Comparison of ENCODE assay signal across 26 mouse cellular contexts in the genomic region with DNA sequence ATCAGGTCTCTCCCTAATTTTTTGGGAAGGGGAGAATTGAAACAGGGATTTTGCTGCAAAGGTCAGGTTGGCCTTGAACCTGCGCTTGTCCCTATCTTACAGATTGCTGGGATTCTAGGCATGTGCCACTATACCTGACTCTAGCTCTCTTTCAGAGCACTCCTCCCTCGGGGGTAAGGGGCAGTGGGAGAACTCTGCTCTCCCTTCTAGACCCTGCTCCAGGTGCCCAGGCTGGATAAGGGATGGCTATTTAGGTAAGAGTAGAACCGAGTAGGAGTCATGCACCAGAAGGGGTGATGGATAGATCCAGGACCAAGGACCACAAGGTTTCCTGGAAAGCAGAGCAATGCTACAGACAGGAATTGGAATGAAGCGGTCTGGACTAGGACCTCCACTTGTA. TPM values are rescaled to one million over a fixed set of nuclear protein-coding genes. Genes with fewer than 3 reads are reported as not detected.
DNase-seq lines count a peak whose midpoint lies in the region; ATAC-seq and TF ChIP-seq lines count a peak whose summit lies in the region.
"Had no signal": no experiment of that assay in that cellular context is flagged by ENCODE, and none has a peak within 500 bp of the region (broad histone marks: within the 10 kb centered on the region; RNA-seq: fewer than 3 reads in every experiment).

No protein-coding gene starts in this region.

- peaks cover 6% of the 10 kb centered on the region; the same call in 1 of the 2 replicates for H3K27me3 ChIP-seq in hindbrain, embryonic 12.5 days
- no peaks in the 10 kb centered on the region for H3K27me3 ChIP-seq in hindbrain, embryonic 13.5 days
- H3K27me3 ChIP-seq in thymus, adult 2 months (ENCODE audit: control insufficient read depth, insufficient read depth, low read length) = no peaks in the 10 kb centered on the region
- H3K27me3 ChIP-seq in forebrain, embryonic 15.5 days = no peaks in the 10 kb centered on the region
- H3K27me3 ChIP-seq in midbrain, embryonic 15.5 days (replicated peaks) = no peaks in the 10 kb centered on the region
- H3K27me3 ChIP-seq: liver, embryonic 13.5 days; neural tube, embryonic 12.5 days had no signal

- TF ChIP-seq POLR2A in thymus, adult 2 months (IDR thresholded peaks at IDR 0.05; ENCODE audit: control insufficient read depth, extremely low read depth, insufficient read depth, low read length, poor library complexity) = no peak

- no peaks in the 10 kb centered on the region for H3K36me3 ChIP-seq in hindbrain, embryonic 12.5 days
- no peaks in the 10 kb centered on the region for H3K36me3 ChIP-seq in hindbrain, embryonic 13.5 days
- H3K36me3 ChIP-seq in thymus, adult 2 months (ENCODE audit: control insufficient read depth, insufficient read depth, low read length) = no peaks in the 10 kb centered on the region
- H3K36me3 ChIP-seq in forebrain, embryonic 15.5 days = no peaks in the 10 kb centered on the region
- no peaks in the 10 kb centered on the region for H3K36me3 ChIP-seq in midbrain, embryonic 15.5 days (replicated peaks)
- H3K36me3 ChIP-seq: heart, embryonic 12.5 days; kidney, embryonic 15.5 days; liver, embryonic 13.5 days; neural tube, embryonic 12.5 days had no signal

- H3K27ac ChIP-seq in hindbrain, embryonic 12.5 days = peak overlapping the region; percentile 75
- H3K27ac ChIP-seq in hindbrain, embryonic 13.5 days = no peak overlapping the region
- peak overlapping the region; percentile 75; the same call in 1 of the 2 replicates for H3K27ac ChIP-seq in thymus, adult 2 months (ENCODE audit: control insufficient read depth, insufficient read depth, low read length)
- H3K27ac ChIP-seq in forebrain, embryonic 15.5 days (replicated peaks) = peak overlapping the region; percentile 65
- H3K27ac ChIP-seq in midbrain, embryonic 15.5 days = peak overlapping the region; percentile 60
- H3K27ac ChIP-seq: gastrocnemius, adult 2 months; heart, adult 2 months; kidney, embryonic 15.5 days; liver, embryonic 13.5 days; neural tube, embryonic 12.5 days had no signal

- no peaks in the 10 kb centered on the region for H3K9me3 ChIP-seq in hindbrain, embryonic 12.5 days (replicated peaks)
- no peaks in the 10 kb centered on the region for H3K9me3 ChIP-seq in hindbrain, embryonic 13.5 days
- H3K9me3 ChIP-seq in forebrain, embryonic 15.5 days = no peaks in the 10 kb centered on the region
- H3K9me3 ChIP-seq in midbrain, embryonic 15.5 days = no peaks in the 10 kb centered on the region
- H3K9me3 ChIP-seq: heart, embryonic 12.5 days; kidney, embryonic 15.5 days; liver, embryonic 13.5 days; neural tube, embryonic 12.5 days had no signal

- TF ChIP-seq CTCF in thymus, adult 2 months (IDR thresholded peaks at IDR 0.05; ENCODE audit: borderline replicate concordance, control insufficient read depth, extremely low read depth, insufficient read depth, low read length, poor library complexity) = no peak

- WGBS in hindbrain, embryonic 12.5 days = 85% methylated on average over 4 of the region's 4 CpGs
- WGBS in hindbrain, embryonic 13.5 days = 88% methylated on average over 4 of the region's 4 CpGs
- WGBS in thymus, adult 2 months = 93% methylated on average over 4 of the region's 4 CpGs
- 88% methylated on average over 4 of the region's 4 CpGs for WGBS in forebrain, embryonic 15.5 days
- 79% methylated on average over 4 of the region's 4 CpGs for WGBS in midbrain, embryonic 15.5 days

- DNase-seq in thymus, adult 2 months = no peak
- no peak for DNase-seq in thymus, adult 18-20 months
- DNase-seq in ovary, adult 18-20 months (ENCODE audit: low spot score) = no peak
- no peak for DNase-seq in frontal cortex, adult 2 months (ENCODE audit: extremely low spot score in 1 of 2, low spot score in 1 of 2)
- DNase-seq: adrenal gland, postnatal 36 days; B cell, adult 2 months; cerebellum, adult 2 months; cerebellum, postnatal 14 days; gastrocnemius, adult 2 months; gastrocnemius, postnatal 36 days; heart, adult 2 months; kidney, adult 18-20 months; kidney, postnatal 36 days; liver, embryonic 13.5 days; lung, adult 18-20 months; lung, postnatal 4 days had no signal

- H3K9ac ChIP-seq in hindbrain, embryonic 12.5 days = no peak overlapping the region
- H3K9ac ChIP-seq in hindbrain, embryonic 13.5 days = no peak overlapping the region
- no peak overlapping the region for H3K9ac ChIP-seq in forebrain, embryonic 15.5 days (replicated peaks)
- no peak overlapping the region for H3K9ac ChIP-seq in midbrain, embryonic 15.5 days
- H3K9ac ChIP-seq: heart, embryonic 12.5 days; kidney, embryonic 15.5 days; liver, embryonic 13.5 days; neural tube, embryonic 12.5 days had no signal

- peaks cover 32% of the 10 kb centered on the region for H3K4me1 ChIP-seq in hindbrain, embryonic 12.5 days
- peaks cover 61% of the 10 kb centered on the region for H3K4me1 ChIP-seq in hindbrain, embryonic 13.5 days (replicated peaks)
- peaks cover 26% of the 10 kb centered on the region for H3K4me1 ChIP-seq in thymus, adult 2 months (replicated peaks; ENCODE audit: control insufficient read depth, insufficient read depth, low read length)
- peaks cover 53% of the 10 kb centered on the region for H3K4me1 ChIP-seq in forebrain, embryonic 15.5 days
- peaks cover 47% of the 10 kb centered on the region for H3K4me1 ChIP-seq in midbrain, embryonic 15.5 days
- H3K4me1 ChIP-seq: liver, embryonic 13.5 days had no signal

- ATAC-seq in hindbrain, embryonic 12.5 days (ENCODE audit: low FRiP score) = no peak
- ATAC-seq in hindbrain, embryonic 13.5 days (ENCODE audit: low FRiP score) = no peak
- no peak for ATAC-seq in forebrain, embryonic 15.5 days (replicated peaks)
- ATAC-seq in midbrain, embryonic 15.5 days (replicated peaks) = no peak
- ATAC-seq: inflammation-experienced regulatory T-cells, adult 6 months; lung, postnatal 0 days had no signal

- H3K4me2 ChIP-seq in hindbrain, embryonic 12.5 days (replicated peaks) = no peak overlapping the region
- no peak overlapping the region for H3K4me2 ChIP-seq in hindbrain, embryonic 13.5 days
- no peak overlapping the region for H3K4me2 ChIP-seq in forebrain, embryonic 15.5 days (replicated peaks)
- H3K4me2 ChIP-seq in midbrain, embryonic 15.5 days = no peak overlapping the region
- H3K4me2 ChIP-seq: heart, embryonic 12.5 days; kidney, embryonic 15.5 days; liver, embryonic 13.5 days had no signal

- no peak overlapping the region for H3K4me3 ChIP-seq in hindbrain, embryonic 12.5 days
- no peak overlapping the region for H3K4me3 ChIP-seq in hindbrain, embryonic 13.5 days
- no peak overlapping the region for H3K4me3 ChIP-seq in thymus, adult 2 months (ENCODE audit: control insufficient read depth, insufficient read depth, low read length)
- no peak overlapping the region for H3K4me3 ChIP-seq in forebrain, embryonic 15.5 days
- H3K4me3 ChIP-seq in midbrain, embryonic 15.5 days = no peak overlapping the region
- H3K4me3 ChIP-seq: erythroblast, embryonic 14.5 days; gastrocnemius, adult 2 months; heart, adult 2 months; heart, embryonic 12.5 days; kidney, embryonic 15.5 days; liver, embryonic 13.5 days; neural tube, embryonic 12.5 days had no signal

RNA-seq across cellular contexts. Expression of a gene that starts 28.4 kb away (rescaled TPM):
- 12.7 and 14.1 TPM in 2 replicates for polyA plus RNA-seq in hindbrain, embryonic 12.5 days (2016; fragmentation: Nextera tagmentation; extraction: Ambion mirVana)
- polyA plus RNA-seq in hindbrain, embryonic 13.5 days (2015; fragmentation: Nextera tagmentation; extraction: Ambion mirVana) = 10.9 and 11.1 TPM in 2 replicates
- 2.7 and 2.9 TPM in 2 replicates for polyA plus RNA-seq in thymus, adult 2 months (2012; rRNA removed)
- polyA plus RNA-seq in forebrain, embryonic 15.5 days (2015; fragmentation: Nextera tagmentation; extraction: Ambion mirVana) = 10.4 and 11.1 TPM in 2 replicates
- 8.7 and 9.0 TPM in 2 replicates for polyA plus RNA-seq in midbrain, embryonic 15.5 days (2015; fragmentation: Nextera tagmentation; extraction: Ambion mirVana)
- polyA plus RNA-seq in frontal cortex, adult 2 months (2012; rRNA removed) = 9.0 TPM in 2 replicates

RNA-seq across cellular contexts. Expression of a gene that starts 32.4 kb away (rescaled TPM):
- 29.6 and 38.0 TPM in 2 replicates for polyA plus RNA-seq in hindbrain, embryonic 12.5 days (2016; fragmentation: Nextera tagmentation; extraction: Ambion mirVana)
- 39.5 and 44.7 TPM in 2 replicates for polyA plus RNA-seq in hindbrain, embryonic 13.5 days (2015; fragmentation: Nextera tagmentation; extraction: Ambion mirVana)
- polyA plus RNA-seq in thymus, adult 2 months (2012; rRNA removed) = 3.1 and 3.2 TPM in 2 replicates
- 20.2 and 21.3 TPM in 2 replicates for polyA plus RNA-seq in forebrain, embryonic 15.5 days (2015; fragmentation: Nextera tagmentation; extraction: Ambion mirVana)
- 31.6 and 35.0 TPM in 2 replicates for polyA plus RNA-seq in midbrain, embryonic 15.5 days (2015; fragmentation: Nextera tagmentation; extraction: Ambion mirVana)
- polyA plus RNA-seq in frontal cortex, adult 2 months (2012; rRNA removed) = 49.7 and 58.9 TPM in 2 replicates
- polyA plus RNA-seq: erythroblast, embryonic 14.5 days; inflammation-experienced regulatory T-cells, adult 6 months had no signal
